Mouse (Mus musculus): ENCODE measurements around the gene Angptl6.

DNA sequence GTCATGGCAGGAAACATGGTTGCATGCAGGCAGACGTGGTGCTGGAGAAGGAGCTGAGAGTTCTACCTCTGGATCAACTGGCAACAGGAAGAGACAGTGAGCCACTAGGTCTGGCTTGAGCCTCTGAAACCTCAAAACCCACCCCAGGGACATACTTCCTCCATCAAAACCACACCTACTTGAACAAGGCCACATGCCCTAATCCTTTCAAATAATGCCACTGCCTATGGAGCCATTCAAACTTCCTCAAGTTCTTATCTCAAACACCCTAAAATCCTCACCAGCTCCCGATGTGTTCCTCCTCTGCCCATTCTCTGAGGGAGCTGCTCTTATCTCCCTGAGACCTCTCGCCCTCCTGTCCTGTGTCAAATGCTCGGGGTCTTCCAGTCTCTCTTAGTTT lies 37.3 kb downstream of the Angptl6 start:
- TF ChIP-seq EP300 (optimal IDR thresholded peaks at IDR 0.05) = no peak
- no peak for TF ChIP-seq CTCF (IDR thresholded peaks at IDR 0.05; ENCODE audit: low read depth)

Data from stomach, postnatal 0 days (tissue).